Mouse (Mus musculus) MEL (cell line): ENCODE results near the gene Fam111a. TPM values are rescaled to one million over a fixed set of nuclear protein-coding genes. Genes with fewer than 3 reads are reported as not detected.
A peak's percentile ranks its signal among the peaks of the same experiment; 100 is the strongest.

Experiments
- DNase-seq: peaks from one replicate; pipeline ENCODE4 v3.0.0; 2011; ENCODE audit warnings: low read depth, low spot score
- H3K27ac ChIP-seq: 2 replicates; pipeline ENCODE4 v1.5.1; 2012; ENCODE audit warnings: low read depth, mild to moderate bottlenecking, control low read depth, low read length, moderate library complexity; ENCODE audit not compliant: control insufficient read depth
- H3K27me3 ChIP-seq, 2 experiments: fragments of 150-350 bp in 1 of 2; sonication (generic) in 1 of 2; 2 replicates each; pipeline ENCODE4 v1.6.1; 2012; ENCODE audit warnings: low read length in 2 of 2, mild to moderate bottlenecking in 2 of 2, improper control_type of control experiment in 1 of 2, moderate library complexity in 1 of 2; ENCODE audit not compliant: insufficient read depth in 2 of 2, control insufficient read depth in 1 of 2
- H3K36me3 ChIP-seq, 2 experiments: 2 replicates each; pipeline ENCODE4 v1.6.1; 2012 to 2014; ENCODE audit warnings: low read length in 2 of 2, improper control_type of control experiment in 1 of 2, inconsistent platforms in 1 of 2, mild to moderate bottlenecking in 1 of 2; ENCODE audit not compliant: insufficient read depth in 2 of 2, control insufficient read depth in 1 of 2
- H3K4me1 ChIP-seq, 2 experiments: fragments of 150-350 bp in 1 of 2; sonication (generic) in 1 of 2; 2 replicates each; pipeline ENCODE4 v1.6.1; 2012; ENCODE audit warnings: low read length in 2 of 2, improper control_type of control experiment in 1 of 2, mild to moderate bottlenecking in 1 of 2; ENCODE audit not compliant: insufficient read depth in 2 of 2, control insufficient read depth in 1 of 2
- H3K4me3 ChIP-seq, 2 experiments: fragments of 150-350 bp in 1 of 2; sonication (generic) in 1 of 2; 2 replicates each; pipeline ENCODE4 v1.5.1; 2012; ENCODE audit warnings: low read depth in 2 of 2, low read length in 2 of 2, mild to moderate bottlenecking in 2 of 2, moderate library complexity in 2 of 2, control low read depth in 1 of 2, improper control_type of control experiment in 1 of 2; ENCODE audit not compliant: control insufficient read depth in 1 of 2, insufficient read depth in 1 of 2
- H3K79me2 ChIP-seq: 2 replicates; pipeline ENCODE4 v1.6.1; 2012; ENCODE audit warnings: mild to moderate bottlenecking, low read length, moderate library complexity; ENCODE audit not compliant: control insufficient read depth, poor library complexity, insufficient read depth
- H3K9ac ChIP-seq: 2 replicates; pipeline ENCODE4 v1.6.1; 2012; ENCODE audit warnings: low read depth, mild to moderate bottlenecking, control low read depth, low read length, moderate library complexity; ENCODE audit not compliant: control insufficient read depth, poor library complexity, severe bottlenecking
- H3K9me3 ChIP-seq: fragments of 150-350 bp; sonication (generic); replicated peaks from 2 replicates; pipeline ENCODE4 v1.6.1; 2012; ENCODE audit warnings: mild to moderate bottlenecking, low read length, improper control_type of control experiment, moderate library complexity; ENCODE audit not compliant: insufficient read depth
- BHLHE40 ChIP-seq: IDR thresholded peaks from 2 replicates; pipeline ENCODE4 v1.6.1; 2012; ENCODE audit warnings: low read depth, mild to moderate bottlenecking, inconsistent platforms, low read length, improper control_type of control experiment, borderline replicate concordance
- CHD1 ChIP-seq: IDR thresholded peaks from 2 replicates; pipeline ENCODE4 v1.6.1; 2012; ENCODE audit warnings: low read depth, mild to moderate bottlenecking, inconsistent platforms, low read length, improper control_type of control experiment
- CTCF ChIP-seq, 3 experiments: IDR thresholded peaks in 2 of 3; conservative IDR thresholded peaks in 1 of 3; 2 replicates each; pipeline ENCODE4 v1.5.1; 2011 to 2012; ENCODE audit warnings: low read length in 3 of 3, low read depth in 2 of 3, mild to moderate bottlenecking in 2 of 3, improper control_type of control experiment in 1 of 3, inconsistent platforms in 1 of 3, mixed read lengths in 1 of 3, moderate library complexity in 1 of 3; ENCODE audit not compliant: control insufficient read depth in 1 of 3, insufficient read depth in 1 of 3, poor library complexity in 1 of 3, severe bottlenecking in 1 of 3
- HCFC1 ChIP-seq: IDR thresholded peaks from 2 replicates; pipeline ENCODE4 v1.6.1; 2012; ENCODE audit warnings: low read depth, mild to moderate bottlenecking, inconsistent platforms, low read length, improper control_type of control experiment, moderate library complexity
- KAT2A ChIP-seq: conservative IDR thresholded peaks from 2 replicates; pipeline ENCODE4 v1.6.1; 2012; ENCODE audit warnings: low read depth, low read length, improper control_type of control experiment, inconsistent platforms
- MAFK ChIP-seq: IDR thresholded peaks from 2 replicates; pipeline ENCODE4 v1.6.1; 2011; ENCODE audit warnings: low read depth, mild to moderate bottlenecking, low read length, improper control_type of control experiment, borderline replicate concordance
- MAZ ChIP-seq: IDR thresholded peaks from 2 replicates; pipeline ENCODE4 v1.6.1; 2012; ENCODE audit warnings: low read depth, mild to moderate bottlenecking, inconsistent platforms, low read length, improper control_type of control experiment
- POLR2A ChIP-seq, 2 experiments: IDR thresholded peaks; 2 replicates each; pipeline ENCODE4 v1.6.1; 2011 to 2012; ENCODE audit warnings: low read length in 2 of 2, mild to moderate bottlenecking in 2 of 2, control low read depth in 1 of 2, improper control_type of control experiment in 1 of 2, low read depth in 1 of 2, moderate library complexity in 1 of 2; ENCODE audit not compliant: control insufficient read depth in 1 of 2, insufficient read depth in 1 of 2, poor library complexity in 1 of 2
- POLR2AphosphoS2 ChIP-seq: IDR thresholded peaks from 2 replicates; pipeline ENCODE4 v1.6.1; 2011; ENCODE audit warnings: low read length, improper control_type of control experiment
- RAD21 ChIP-seq: IDR thresholded peaks from 2 replicates; pipeline ENCODE4 v1.6.1; 2011; ENCODE audit warnings: mild to moderate bottlenecking, low read depth, low read length, improper control_type of control experiment
- SMC3 ChIP-seq: IDR thresholded peaks from 2 replicates; pipeline ENCODE4 v1.6.1; 2011; ENCODE audit warnings: low read depth, low read length, improper control_type of control experiment
- TBP ChIP-seq: IDR thresholded peaks from 2 replicates; pipeline ENCODE4 v1.8.0; 2011; ENCODE audit warnings: low read depth, low read length, improper control_type of control experiment
- TCF12 ChIP-seq: IDR thresholded peaks from 2 replicates; pipeline ENCODE4 v1.6.1; 2014; ENCODE audit warnings: low read depth, mild to moderate bottlenecking, inconsistent platforms, low read length, improper control_type of control experiment, moderate library complexity
- UBTF ChIP-seq: IDR thresholded peaks from 2 replicates; pipeline ENCODE4 v1.6.1; 2012; ENCODE audit warnings: low read depth, mild to moderate bottlenecking, inconsistent platforms, low read length, improper control_type of control experiment, moderate library complexity, borderline replicate concordance; ENCODE audit not compliant: insufficient read depth
- USF2 ChIP-seq, 2 experiments: IDR thresholded peaks; 2 replicates each; pipeline ENCODE4 v1.6.1; 2011 to 2012; ENCODE audit warnings: improper control_type of control experiment in 2 of 2, low read length in 2 of 2, borderline replicate concordance in 1 of 2, inconsistent platforms in 1 of 2, low read depth in 1 of 2, mild to moderate bottlenecking in 1 of 2; ENCODE audit not compliant: insufficient read depth in 1 of 2
- ZC3H11A ChIP-seq: IDR thresholded peaks from 2 replicates; pipeline ENCODE4 v1.6.1; 2012; ENCODE audit warnings: low read depth, mild to moderate bottlenecking, inconsistent platforms, low read length, improper control_type of control experiment
- ZKSCAN1 ChIP-seq: IDR thresholded peaks from 2 replicates; pipeline ENCODE4 v1.6.1; 2012; ENCODE audit warnings: low read depth, mild to moderate bottlenecking, inconsistent platforms, low read length, improper control_type of control experiment, moderate library complexity
- ZMIZ1 ChIP-seq: IDR thresholded peaks from 2 replicates; pipeline ENCODE4 v1.6.1; 2012; ENCODE audit warnings: low read depth, mild to moderate bottlenecking, inconsistent platforms, low read length, improper control_type of control experiment, moderate library complexity
- ZNF384 ChIP-seq: IDR thresholded peaks from 2 replicates; pipeline ENCODE4 v1.6.1; 2012; ENCODE audit warnings: low read depth, mild to moderate bottlenecking, inconsistent platforms, low read length, improper control_type of control experiment
- polyA plus RNA-seq, 2 experiments: library from polyadenylated mRNA; stranded (reverse) in 1 of 2; unstranded in 1 of 2; fragments of >175 nt in 1 of 2; fragments of >200 nt in 1 of 2; gene quantifications; 2 replicates each; pipeline versions ENCODE4 v1.2.1 to v1.2.4; 2012; ENCODE audit warnings: low replicate concordance in 2 of 2, low read depth in 1 of 2; ENCODE audit not compliant: insufficient read length in 2 of 2, insufficient read depth in 1 of 2, missing spikeins in 1 of 2
- total RNA-seq: library from RNA; depleted of rRNA; stranded (reverse); fragments of 300-350 nt; gene quantifications from 2 replicates; pipeline ENCODE4 v1.2.3, GENCODE M21; 2012

Fam111a gene
- total and polyA plus RNA-seq, 3 experiments: 56.1 to 157 (median 75.9) TPM

DNA sequence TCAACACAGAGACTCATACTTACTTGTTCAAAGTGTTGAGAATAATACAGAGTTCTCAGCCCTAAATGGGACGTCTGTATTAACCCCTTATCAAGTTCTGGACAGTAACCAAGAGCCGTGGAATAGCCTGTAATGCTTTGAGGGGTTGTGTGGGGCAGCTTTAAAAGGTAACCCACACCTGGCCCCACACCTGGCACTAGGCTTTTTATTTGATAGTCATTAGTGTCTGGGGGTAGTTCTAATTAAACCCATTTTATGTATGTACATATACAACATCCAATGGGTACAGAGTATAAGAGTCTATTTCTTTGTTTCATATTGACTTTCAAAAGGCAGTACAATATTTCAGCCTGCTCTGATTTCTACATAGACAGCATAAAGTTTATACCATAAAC is 49.6 kb downstream of the Fam111a start:
- no peak for DNase-seq
- H3K4me3 ChIP-seq: no peak overlapping the region
- H3K27me3 ChIP-seq: no peaks in the 10 kb centered on the region
- no peak for TF ChIP-seq CHD1
- 0 out of 2 replicates have a peak, but pooled peaks have one; percentile 36 for TF ChIP-seq POLR2AphosphoS2
- H3K4me1 ChIP-seq: no peaks in the 10 kb centered on the region
- no peak overlapping the region for H3K9ac ChIP-seq
- H3K9me3 ChIP-seq: no peaks in the 10 kb centered on the region
- no peaks in the 10 kb centered on the region; a peak in 1 of 4 replicates for H3K36me3 ChIP-seq
- H3K27ac ChIP-seq: no peak overlapping the region
- H3K79me2 ChIP-seq: no peaks in the 10 kb centered on the region

- Histone ChIP-seq H3K79me2 (no peaks in the 10 kb centered on the region), H3K27me3 (no peaks in the 10 kb centered on the region), H3K27ac (no peak overlapping the region), H3K4me1 (no peaks in the 10 kb centered on the region), H3K36me3 (no peaks in the 10 kb centered on the region; a peak in 1 of 4 replicates), H3K9me3 (no peaks in the 10 kb centered on the region), H3K9ac (no peak overlapping the region), H3K4me3 (no peak overlapping the region)
- DNase-seq: no peak
- no peak for TF ChIP-seq ZMIZ1
- no peak for TF ChIP-seq ZKSCAN1
- no peak for TF ChIP-seq KAT2A
- TF ChIP-seq HCFC1: no peak
- no peak for TF ChIP-seq RAD21
- TF ChIP-seq ZC3H11A: no peak
Measured at GRCm38 (mm10) chr19:12595530-12596289, 50.2 kb downstream of the Fam111a start.

- Histone ChIP-seq H3K9me3 (no peaks in the 10 kb centered on the region), H3K4me1 (no peaks in the 10 kb centered on the region), H3K36me3 (no peaks in the 10 kb centered on the region), H3K79me2 (no peaks in the 10 kb centered on the region)
- TF ChIP-seq MAZ (no peak), CTCF (IDR thresholded peaks at IDR 0.05 in 2 of 3, conservative IDR thresholded peaks at IDR 0.05 in 1 of 3; ENCODE audit: control insufficient read depth in 1 of 3, insufficient read depth in 1 of 3, low read depth in 2 of 3, low read length in 3 of 3, poor library complexity in 1 of 3, severe bottlenecking in 1 of 3) (no peak), POLR2AphosphoS2 (no peak), BHLHE40 (no peak), POLR2A (IDR thresholded peaks at IDR 0.05; ENCODE audit: control insufficient read depth in 1 of 2, insufficient read depth in 1 of 2, low read depth in 1 of 2, low read length in 2 of 2, poor library complexity in 1 of 2) (no peak), UBTF (no peak), MAFK (no peak), SMC3 (no peak), ZNF384 (no peak), TBP (no peak), USF2 (IDR thresholded peaks at IDR 0.05; ENCODE audit: borderline replicate concordance in 1 of 2, insufficient read depth in 1 of 2, low read depth in 1 of 2, low read length in 2 of 2) (no peak), ZC3H11A (no peak), RAD21 (no peak), TCF12 (no peak)
- TF ChIP-seq, all 39 proteins: peak for 0
- Histone ChIP-seq H3K27me3 (no peaks in the 10 kb centered on the region), H3K4me3 (no peak overlapping the region), H3K27ac (no peak overlapping the region), H3K9ac (no peak overlapping the region)
- no peak for DNase-seq
Measured at GRCm38 (mm10) chr19:12596290-12597072, 50.9 kb downstream of the Fam111a start.
